Mouse (Mus musculus): Measurements from ENCODE around the gene Rapgef1.

DNA sequence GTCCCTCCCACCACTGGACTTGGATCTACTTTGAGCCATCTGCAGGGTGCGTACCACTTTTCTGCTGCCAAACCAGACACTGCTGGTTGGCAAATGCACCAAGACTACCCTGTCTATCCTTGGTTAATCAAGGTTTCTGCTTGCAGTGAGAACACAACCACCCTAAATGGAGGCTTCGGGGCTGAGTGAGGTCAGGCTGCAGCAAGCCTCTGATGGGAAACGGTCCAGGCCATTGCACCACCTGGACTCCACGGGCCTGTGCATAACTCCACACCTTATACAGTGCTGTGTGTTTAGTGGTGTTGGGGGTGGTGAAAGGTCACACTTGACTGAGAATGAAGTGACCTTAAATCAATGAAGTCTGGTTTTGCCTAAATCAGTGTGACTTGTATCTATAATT, 47.6 kb downstream of the Rapgef1 start:
- TF ChIP-seq CTCF (IDR thresholded peaks at IDR 0.05; ENCODE audit: low read depth, low read length) (no peak), GATA1 (IDR thresholded peaks at IDR 0.05; ENCODE audit: borderline replicate concordance, low read length) (no peak)

Data from G1E (cell line).